Mouse (Mus musculus) gastrocnemius, adult 8-10 months (tissue): ENCODE data around the gene Krt7. TPM values are rescaled to one million over a fixed set of nuclear protein-coding genes. Genes with fewer than 3 reads are reported as not detected.

Source experiments
- DNase-seq, 2 experiments: peaks; one replicate each; pipeline ENCODE4 v3.0.0; 2022; ENCODE audit warnings: low spot score in 2 of 2
- total RNA-seq, 4 experiments: library from RNA; stranded (reverse); gene quantifications; 2 replicates each; pipeline ENCODE4 v1.2.4; 2022

Gene Krt7
- total RNA-seq, 4 experiments from 2014 or later: not detected

DNA sequence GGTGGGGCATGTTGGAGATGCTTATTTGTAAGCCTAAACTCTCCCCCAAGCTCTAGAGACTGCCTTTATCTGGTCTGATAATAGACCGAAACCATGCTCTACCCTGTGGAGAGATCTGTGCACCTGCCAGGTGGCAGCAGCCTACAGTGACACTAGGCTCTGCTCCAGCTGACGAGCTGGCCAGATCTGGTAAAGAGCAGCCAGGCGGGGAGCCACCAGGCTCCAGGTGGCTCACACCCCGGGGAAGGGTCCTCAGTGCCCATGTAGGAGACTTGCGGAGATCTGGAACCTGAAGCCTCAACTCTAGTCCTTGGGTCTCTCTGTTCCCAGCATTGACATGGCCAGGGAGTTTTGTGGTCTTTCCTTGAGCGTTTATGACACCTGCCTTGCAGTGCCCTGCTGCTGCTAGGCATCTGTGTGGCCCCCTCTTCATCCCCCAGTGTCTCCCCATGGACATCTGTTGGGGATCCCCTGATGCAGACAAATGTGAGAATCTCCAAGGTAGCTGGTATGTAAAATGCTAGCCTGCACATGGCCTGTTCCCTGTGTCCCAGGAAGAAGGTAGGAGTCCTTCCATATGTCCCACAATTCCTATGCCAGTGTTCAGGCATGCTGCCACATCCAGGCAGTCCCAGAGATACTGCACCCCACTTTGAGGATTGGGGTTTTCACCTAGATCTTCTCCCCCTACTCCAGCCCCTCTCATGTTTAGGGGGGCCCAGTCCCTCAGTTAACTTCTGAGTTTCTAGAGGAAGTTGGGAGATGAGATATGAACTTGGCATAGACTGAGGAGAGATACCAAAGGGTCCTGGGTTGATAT lies 34.7 kb upstream of the Krt7 start:
- DNase-seq: no peak

DNA sequence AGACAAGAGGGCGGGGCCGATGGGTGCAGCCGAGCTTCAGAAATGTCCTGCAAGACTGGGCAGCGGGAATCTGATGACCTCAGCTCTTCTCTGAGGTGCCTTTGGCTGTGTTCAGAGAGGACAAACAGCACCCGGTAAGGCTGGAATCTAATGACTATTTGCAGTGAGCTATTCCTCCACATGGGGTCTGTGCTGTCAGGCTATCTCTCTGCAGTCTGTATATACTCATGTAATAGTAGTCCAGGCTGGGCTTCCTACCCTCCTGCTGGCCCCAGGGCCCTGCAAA lies 34.1 kb upstream of the Krt7 start:
- DNase-seq: no peak

DNA sequence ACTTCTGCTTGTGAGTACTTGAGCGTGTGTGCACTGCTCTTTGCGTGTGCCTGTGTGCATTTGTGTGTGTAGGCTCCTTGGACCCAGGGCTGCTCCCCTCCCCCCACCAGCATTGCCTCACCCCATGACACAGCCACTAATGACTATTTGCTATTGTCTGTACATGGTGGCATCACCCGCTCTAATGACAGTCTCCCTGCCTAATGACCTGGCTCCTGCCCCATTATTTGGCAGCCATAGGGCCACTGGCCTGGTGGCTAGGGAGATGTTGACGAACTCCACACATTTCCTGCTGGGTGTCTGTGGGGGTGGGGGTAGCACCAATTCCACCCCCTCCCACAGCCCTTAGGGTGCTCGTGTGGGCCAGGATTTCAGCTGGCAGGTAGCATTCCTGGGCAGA lies 32.2 kb upstream of the Krt7 start:
- no peak for DNase-seq

DNA sequence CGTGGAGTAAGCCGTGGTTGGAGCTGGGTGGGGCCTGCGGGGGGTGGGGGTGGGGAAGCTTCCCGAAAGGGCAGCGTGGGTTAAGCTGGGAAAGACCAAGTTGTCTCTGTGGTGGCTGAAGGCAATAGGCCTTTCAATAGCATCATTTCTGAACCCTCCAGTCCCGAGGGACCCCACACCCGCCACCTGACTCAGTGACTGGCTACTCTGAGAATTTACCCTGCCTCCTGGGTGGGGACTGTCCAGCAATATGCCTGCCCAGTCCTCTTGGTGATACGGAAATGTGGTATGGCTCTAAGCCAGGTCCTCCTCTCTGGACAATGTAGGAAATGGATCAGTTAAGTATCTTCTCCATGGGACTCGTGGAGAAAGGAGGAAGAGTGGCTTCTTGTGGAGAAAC lies 29.1 kb upstream of the Krt7 start:
- DNase-seq: peak in 1 of 2 experiments; percentile 49

DNA sequence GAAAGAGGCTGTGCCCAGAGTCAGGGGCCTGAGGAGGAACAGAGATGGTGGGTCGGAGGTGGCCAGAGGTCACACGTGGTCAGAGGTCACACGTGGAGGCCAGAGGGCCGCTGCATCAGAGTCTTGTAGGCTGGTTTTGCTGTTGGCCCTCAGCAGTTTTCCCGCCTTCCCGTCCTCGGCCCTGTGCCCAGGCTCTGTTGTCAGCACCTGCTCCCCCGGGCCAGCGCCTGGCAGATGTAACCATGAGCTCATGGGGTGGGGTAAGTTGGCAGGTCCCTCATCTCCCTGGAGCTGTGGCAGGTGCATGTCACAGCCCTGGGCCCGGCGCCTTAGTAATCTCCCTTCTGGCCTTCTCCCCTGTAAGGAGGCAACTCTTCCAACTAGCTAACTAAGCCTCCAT lies 28.0 kb upstream of the Krt7 start:
- peak; percentile 74 for DNase-seq

DNA sequence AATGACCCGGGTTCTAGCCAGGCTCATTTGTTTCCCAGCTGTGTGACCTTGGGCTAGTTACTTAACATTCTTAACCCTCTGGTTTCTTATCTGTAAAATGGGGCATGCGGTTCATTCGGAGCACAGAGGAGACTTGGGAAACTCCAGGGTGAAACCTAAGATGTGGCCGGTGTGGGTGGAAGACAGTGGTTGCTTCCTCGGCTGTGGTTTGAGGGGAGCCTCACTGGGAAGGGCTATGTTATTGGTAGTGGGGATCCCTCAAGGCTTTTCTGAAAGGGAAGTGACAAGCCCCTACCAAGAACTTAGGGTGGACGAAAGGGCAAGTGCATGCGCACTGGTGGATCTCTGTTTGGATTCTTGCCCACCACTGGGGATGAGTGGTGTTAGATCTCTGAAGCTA lies 26.2 kb upstream of the Krt7 start:
- no peak for DNase-seq

DNA sequence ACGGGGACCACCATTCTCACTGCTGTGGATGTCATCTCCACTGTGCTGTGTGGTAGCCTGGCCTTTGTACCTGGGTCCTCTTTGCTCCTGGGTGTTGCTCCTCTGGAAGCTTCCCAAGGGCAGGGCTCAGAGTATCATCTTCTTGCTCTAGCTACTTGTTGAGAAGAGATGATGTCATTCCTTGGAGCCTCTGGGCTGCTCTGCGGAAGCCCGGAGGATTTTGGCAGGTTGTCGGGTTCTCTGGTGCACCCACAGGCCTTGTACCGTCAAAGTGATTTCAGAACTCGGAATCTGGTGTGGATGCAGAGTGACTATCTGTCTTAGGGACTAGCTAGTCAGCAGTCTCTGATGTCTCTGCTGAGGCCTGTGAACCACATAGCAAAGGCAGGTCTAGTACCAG lies 25.8 kb upstream of the Krt7 start:
- DNase-seq: peak; percentile 56 to 59

DNA sequence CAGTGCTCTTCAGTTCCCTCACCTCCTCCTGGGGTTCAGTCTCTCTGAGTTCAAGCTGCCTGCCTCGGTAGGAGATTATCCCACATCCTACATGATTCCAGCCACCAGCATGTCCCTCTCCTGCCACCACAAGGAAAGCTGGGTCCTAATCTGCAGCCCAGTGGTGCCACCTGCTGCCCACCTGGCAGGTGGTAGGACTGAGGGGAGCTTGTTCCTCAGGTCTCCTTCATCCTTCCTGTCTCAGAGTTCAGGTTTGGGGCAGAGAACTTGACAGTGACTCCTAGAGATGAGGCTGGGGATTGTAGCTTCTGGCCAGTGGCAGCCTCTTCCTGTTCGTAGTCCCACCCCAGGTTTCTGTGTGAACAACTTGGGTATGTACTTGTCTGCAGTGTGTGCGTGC lies 23.7 kb upstream of the Krt7 start:
- no peak for DNase-seq

DNA sequence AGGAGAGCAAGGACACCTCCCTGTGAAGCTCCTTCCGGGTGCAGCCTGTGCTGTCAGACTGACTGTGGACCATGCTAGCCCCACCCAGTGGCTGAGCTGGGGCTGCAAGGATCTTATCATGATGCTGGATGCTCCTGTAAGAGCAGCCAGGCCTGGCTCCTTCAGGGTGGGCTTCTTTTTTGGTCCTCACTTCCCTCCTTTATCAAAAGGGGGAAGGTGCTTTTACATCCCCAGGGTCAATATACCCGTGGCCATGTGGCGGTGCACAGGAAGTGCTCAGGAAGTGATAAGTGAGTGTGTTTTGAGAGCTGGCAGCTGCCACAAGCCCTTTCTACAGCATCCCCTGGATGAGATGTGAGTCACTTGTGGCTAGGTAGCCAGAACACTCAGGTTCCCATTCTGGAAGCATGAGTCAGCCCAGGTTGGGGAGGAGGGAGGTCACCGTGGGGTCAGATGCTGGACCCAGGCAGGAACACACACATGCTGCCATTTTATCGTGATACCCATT lies 22.8 kb upstream of the Krt7 start:
- DNase-seq: no peak

DNA sequence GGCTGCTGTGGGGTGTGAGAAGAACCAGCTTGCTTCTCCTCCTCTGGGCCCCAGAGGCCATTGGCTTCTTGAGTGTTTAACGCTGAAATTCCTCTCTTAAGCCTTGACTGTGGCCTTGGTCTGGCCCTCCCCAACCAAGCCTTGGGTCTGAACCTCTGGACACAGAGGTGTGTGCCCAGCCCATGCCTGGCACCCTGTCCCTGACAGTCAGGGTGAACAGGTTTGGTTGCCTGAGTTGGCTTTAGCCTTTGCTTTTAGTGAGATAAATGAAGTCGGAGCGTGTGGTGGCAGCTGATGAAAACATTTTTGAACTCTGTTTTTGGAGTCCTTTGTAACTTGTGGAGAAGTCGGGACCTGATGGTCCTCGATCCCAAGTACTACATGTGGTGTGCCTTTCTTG lies 20.6 kb upstream of the Krt7 start:
- DNase-seq: no peak

DNA sequence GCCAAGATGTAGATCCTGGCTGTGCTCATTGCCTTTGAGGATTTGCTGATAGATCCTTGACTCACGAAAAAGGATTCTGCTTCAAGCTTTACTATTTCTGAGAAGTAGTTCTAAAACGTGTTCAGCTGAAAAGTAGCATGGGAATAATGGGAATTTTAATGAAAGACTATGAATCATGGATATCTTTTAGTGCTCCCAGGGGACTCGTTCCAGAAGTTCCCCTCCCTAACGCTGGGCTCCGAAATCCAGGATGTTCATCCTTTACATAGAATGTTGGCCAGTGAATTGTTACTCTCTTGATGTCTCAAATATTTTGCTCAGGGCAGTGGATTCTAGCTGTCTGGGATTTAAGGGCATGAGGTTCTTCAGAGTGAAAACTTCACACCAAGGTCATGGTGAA lies 18.6 kb upstream of the Krt7 start:
- DNase-seq: no peak

DNA sequence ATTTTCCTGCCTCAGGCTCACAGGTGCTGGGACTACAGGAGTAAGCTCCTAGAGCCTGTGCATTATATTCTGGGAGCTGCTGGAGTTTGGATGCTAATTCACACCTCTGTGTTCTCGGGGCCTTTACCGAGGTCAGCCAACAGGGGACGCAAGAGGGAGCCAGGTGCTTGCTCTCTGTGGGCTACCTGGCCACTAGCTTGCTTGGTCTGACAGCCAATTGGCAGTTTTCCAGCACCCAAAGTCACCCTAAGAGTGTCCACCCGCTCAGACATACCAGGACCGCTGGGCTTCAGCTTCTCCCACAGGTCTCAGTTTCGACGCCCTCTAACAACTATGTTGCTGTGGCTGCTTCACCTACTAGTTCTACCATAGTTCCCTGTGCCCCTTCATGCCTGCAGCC lies 15.9 kb upstream of the Krt7 start:
- no peak for DNase-seq

DNA sequence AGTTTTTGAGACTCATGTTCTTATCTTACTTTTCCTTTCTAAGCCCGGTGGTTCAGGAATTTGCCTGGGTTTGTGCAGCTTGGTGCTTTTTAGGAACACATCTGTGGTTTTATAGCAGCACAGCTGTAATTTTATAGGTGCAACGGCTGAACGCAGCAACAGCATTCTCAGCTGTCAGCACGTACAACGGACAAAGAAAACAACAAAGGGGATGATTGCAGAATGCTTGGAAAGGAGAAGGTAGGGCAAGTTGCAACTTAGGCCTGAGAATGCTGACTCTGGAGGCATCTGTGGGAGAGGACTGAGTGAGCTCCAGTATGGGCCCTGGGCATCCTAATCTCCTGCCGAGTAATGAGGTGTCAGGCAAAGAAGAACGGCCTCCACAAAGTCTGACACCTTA lies 14.4 kb upstream of the Krt7 start:
- DNase-seq: no peak

DNA sequence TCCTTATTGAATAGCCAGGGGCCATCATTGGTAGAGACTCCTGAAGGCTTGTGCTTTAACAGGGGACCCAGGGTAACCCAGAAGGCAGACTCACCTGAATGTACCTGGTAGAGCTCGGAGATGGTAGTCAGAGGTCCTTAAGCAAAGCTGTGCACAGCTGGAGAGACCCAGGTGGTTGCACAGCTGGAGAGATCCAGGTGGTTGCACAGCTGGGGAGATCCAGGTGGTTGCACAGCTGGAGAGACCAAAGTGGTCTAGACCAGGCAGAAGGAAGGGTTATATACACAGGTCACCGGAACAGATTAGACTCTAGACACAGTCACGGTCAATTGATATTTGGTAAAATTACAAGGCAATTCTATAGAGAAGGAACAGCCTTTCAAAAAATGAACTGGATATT lies 13.9 kb upstream of the Krt7 start:
- no peak for DNase-seq

DNA sequence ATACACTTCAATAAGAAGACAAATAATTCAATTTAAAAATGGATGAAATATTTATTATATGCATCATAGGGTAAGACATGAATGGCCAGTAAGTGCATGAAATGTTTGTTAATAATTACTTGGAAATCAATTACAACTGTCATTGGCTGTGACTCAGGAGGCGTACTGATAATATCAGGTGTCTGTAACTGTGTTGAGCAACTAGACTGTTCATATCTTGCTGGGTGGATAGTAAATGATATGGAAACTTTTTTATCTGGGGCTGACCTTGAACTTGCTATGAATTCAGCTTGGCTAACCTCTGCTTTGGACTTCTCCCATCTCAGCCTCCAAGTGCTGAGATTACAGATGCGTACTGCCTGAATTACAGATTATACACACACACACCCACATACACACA lies 13.2 kb upstream of the Krt7 start:
- DNase-seq: no peak

DNA sequence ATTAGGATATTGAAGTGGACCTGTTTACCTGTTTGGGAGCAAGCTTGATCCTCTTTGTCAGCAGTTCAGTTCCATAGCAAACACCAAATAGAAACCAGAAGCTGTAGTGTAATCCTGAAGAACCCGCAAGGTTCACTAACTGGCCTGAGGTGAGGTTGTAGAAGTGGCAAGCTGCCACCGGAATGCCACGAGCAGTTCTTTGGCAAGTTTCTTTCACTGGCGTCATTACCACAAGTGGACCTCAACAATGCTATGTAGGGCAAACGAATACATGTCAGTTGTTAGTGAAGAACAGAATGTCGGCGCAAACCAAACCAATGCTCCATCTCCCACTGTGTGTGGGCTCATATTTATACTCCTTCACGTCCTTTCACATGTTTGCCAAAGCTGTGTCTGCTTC lies 12.6 kb upstream of the Krt7 start:
- DNase-seq: no peak

DNA sequence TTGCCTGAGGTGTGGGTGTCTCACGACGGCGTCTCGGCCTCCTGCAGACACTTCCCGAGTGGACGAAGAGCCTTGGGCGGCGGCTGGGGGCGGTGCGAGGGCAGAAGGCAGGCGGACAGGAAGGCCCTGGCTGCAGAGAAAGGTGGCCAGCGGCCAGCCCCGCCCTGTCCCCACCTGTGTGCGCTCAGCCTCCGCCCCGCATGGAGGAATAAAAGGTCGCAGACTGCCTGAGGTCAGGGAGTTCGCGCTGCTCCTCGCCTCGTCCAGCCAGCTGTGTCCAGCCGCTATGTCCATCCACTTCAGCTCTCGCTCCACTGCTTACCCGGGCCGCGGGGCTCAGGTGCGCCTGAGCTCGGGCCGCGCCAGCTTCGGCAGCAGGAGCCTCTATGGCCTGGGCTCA lies 1.3 kb downstream of the Krt7 start:
- DNase-seq: no peak

DNA sequence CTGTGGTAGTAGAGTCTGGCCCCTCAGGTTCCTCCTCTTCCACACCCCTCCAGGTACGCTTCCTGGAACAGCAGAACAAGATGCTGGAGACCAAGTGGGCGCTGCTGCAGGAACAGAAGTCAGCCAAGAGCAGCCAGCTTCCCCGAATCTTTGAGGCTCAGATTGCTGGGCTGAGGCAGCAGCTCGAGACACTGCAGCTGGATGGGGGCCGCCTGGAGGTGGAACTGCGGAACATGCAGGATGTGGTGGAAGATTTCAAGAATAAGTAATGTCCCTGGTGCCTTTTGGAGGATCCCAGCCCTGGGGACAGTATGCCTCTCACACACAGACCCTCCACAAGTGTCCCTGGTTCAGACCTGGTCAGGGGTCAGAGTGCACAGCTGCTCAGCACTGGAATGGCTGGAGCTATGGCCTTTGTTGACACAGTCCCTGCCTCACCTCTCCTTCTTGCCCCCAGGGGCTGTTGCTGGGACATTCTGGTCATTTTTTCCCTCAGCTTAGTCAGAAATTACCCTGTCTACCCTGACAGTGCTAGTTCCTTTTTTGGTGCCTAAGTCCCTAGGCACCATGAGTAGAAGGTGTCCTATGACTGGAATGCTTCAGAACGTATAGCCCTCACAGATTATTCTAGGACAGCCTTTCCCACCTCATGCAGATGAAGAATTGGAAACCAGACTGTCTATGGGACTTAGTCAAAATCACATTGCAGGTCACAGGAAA lies 3.2 kb downstream of the Krt7 start:
- DNase-seq: no peak

DNA sequence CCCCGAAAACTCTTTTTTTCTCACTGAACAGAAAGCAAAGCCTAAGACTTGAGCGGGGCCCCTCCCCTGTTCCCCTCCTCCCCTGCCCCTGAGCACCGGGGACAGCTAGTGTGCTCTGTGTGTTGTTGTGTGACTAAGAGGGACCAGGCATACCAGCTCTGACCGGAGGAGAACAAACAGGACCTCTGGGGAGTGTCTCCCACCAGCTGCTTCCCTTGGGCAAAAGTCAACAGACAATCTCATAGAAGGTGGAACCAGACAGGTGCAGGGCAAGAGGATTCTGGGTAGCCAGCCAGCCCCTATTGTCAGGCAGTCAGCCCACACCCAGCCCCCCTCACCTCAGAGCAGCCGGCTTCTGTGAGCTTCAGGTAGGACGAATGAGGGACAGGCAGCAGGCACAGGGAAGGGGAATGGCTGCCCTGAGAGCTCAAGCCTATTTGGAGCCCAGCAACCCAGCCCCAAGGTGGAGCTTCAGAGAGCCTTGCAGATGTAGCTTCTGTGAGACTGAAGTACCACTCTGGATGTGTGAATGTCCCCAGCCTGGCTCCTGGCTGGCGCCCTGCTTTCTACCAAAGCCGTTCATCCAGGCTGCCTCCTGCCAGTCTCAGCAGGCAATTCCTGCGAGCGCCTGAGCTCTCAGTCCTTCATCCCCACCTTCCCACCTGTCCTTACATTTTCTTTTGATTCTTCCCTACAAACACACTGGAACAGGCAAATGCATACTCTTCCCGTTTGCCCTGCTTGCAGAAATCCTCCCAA lies 4.1 kb downstream of the Krt7 start:
- no peak for DNase-seq

DNA sequence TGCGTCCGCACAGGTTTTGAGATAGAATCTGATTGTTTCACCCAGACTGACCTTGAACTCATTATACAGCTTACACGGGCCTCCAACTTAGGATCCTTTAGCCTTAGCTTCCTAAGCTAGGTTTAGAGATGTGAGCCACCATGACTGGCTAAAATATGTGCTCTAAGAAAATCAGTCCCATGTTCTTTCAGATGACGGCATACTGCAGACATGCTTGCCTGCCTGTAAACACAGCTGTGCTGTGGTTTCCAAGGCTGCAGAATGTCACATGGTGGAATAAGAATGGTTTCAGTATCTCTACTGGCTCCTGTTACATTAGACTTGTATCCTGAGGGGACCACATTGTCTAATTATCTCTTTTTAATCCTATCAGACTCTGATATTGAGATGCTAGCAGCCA lies 8.1 kb downstream of the Krt7 start:
- DNase-seq: no peak

DNA sequence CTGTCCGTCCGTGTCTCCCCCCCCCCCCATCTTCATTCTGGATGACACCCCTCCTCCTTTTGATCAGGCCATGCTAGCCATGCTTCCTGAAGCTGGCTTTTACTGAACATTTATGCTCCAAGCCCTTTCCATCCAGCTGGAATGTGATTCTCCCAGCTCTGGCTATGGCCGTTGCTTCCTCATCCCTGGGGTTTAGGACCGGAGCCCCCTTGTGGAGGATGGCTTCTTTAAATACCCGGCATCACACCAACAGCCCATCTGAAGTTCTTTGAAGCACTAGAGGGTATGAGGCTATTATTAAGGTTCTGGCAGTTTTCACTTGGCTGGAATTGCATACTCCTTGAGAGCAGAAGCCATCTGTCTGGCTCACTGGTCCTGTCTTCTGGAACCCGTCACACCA lies 10.1 kb downstream of the Krt7 start:
- DNase-seq: no peak

DNA sequence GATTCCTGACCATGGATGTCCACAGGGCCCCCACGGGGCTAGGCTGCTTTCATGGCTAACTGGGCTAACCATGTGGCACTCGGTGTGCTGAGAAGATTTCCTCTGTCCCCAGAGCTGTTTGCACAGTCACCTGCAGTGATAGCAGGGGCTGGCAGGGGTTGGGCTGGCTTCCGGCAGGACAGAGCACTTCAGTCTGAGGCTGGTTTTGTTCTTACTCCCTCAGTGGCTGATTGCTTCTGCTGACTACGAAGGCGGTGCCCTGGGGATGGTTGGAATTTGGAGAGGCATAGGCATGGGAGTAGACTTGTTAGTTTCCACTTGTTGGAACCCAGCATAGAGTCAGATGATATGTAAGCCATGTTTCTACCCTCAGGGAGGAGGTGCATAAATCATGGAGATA lies 14.1 kb downstream of the Krt7 start:
- no peak for DNase-seq

DNA sequence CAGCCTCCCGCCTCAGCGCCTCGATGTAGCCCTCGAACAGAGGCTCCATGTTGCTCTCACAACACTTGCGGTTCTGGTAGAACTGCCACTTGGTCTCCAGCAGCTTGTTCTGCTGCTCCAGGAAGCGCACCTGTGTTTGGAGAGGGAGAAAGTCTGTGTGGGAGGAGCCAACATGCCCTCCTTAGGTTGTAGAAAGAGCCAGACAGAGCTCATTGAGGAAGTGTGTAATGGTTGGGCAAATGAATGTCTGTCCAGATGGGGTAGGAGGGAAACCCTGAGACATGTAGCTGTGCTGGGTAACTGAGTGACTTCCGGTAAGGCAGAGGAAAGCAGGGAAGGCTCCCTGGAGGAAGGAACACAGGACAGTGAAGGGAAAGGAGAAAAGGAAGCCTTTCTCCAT lies 25.8 kb downstream of the Krt7 start:
- no peak for DNase-seq
